Mouse (Mus musculus) brain, embryonic 14.5 days (tissue): Measurements from ENCODE around the gene Lamtor3.

Experiments used
- CTCF ChIP-seq: fragments of 200-500 bp; IDR thresholded peaks from 2 replicates; pipeline ENCODE4 v1.5.1; 2012; ENCODE audit warnings: inconsistent platforms, mild to moderate bottlenecking, moderate library complexity, borderline replicate concordance; ENCODE audit not compliant: insufficient read depth, insufficient read length; ENCODE audit errors: extremely low read depth
- POLR2A ChIP-seq: fragments of 200-500 bp; IDR thresholded peaks from 2 replicates; pipeline ENCODE4 v1.6.1; 2012; ENCODE audit warnings: mild to moderate bottlenecking, inconsistent platforms, borderline replicate concordance; ENCODE audit not compliant: poor library complexity, insufficient read depth, insufficient read length, severe bottlenecking; ENCODE audit errors: extremely low read depth

GRCm38 (mm10) chr3:137879313-137879712 is 39.0 kb upstream of the Lamtor3 start:
- TF ChIP-seq CTCF = no peak
- no peak for TF ChIP-seq POLR2A
